Mouse (Mus musculus): ENCODE results near the gene Aatk.

DNA sequence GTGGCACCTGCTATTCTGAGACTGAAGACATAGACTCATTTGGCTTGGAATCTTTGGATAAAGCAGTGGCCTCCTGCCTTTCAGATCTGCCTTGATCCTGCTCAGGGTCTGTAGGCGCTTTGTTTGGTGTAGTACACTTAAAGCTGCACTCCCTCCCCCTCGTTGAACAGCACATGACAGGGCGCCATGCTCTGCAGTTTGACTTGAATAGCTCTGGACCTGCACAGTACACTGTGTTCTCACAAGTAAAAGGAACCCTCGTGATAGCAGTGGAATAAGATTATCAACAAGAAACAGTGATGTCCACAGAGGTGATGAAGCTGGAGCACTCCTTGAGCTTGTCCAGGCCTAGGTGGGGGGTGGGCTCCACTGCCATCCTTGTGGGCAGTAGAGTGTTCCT lies 87.3 kb downstream of the Aatk start:
- no peak for TF ChIP-seq POLR2A (IDR thresholded peaks at IDR 0.05; ENCODE audit: insufficient read depth, low read length)
- TF ChIP-seq CTCF (IDR thresholded peaks at IDR 0.05; ENCODE audit: low read depth, low read length): no peak
- no peak for TF ChIP-seq EP300 (IDR thresholded peaks at IDR 0.05; ENCODE audit: insufficient read depth, low read depth, low read length)
